Mouse (Mus musculus): ENCODE data around the gene Gm20696. TPM values are rescaled to one million over a fixed set of nuclear protein-coding genes. Genes with fewer than 3 reads are reported as not detected.

The Gm20696 gene
- total and polyA plus RNA-seq, 3 experiments: 0.59 TPM; not detected in 2

GRCm38 (mm10) chr6:99644876-99645275 is 21.7 kb downstream of the Gm20696 start:
- DNase-seq (ENCODE audit: extremely low read depth): no peak
- H3K79me2 ChIP-seq (replicated peaks; ENCODE audit: control insufficient read depth, extremely low read depth, insufficient read depth, poor library complexity, severe bottlenecking): no peaks in the 10 kb centered on the region
- no peak overlapping the region for H3K27ac ChIP-seq (ENCODE audit: insufficient read depth, low read depth)
- dilution Hi-C loops (cut with MboI; ENCODE audit: extremely low pct_ligation_motif_present, extremely low pct_unique_long_range_greater_than_20kb, low sequenced_read_pairs) (no loop called here), in situ Hi-C loops (cut with MboI; ENCODE audit: low pct_ligation_motif_present, low pct_unique_long_range_greater_than_20kb, low sequenced_read_pairs) (no loop called here)
- TF ChIP-seq MAX (IDR thresholded peaks at IDR 0.05; ENCODE audit: low read length): no peak
- TF ChIP-seq CTCF (conservative IDR thresholded peaks at IDR 0.05 in 1 of 2, IDR thresholded peaks at IDR 0.05 in 1 of 2; ENCODE audit: low read depth in 2 of 2, low read length in 2 of 2): peak in 1 of 2 experiments; percentile 23; a peak in 1 of 4 replicates
- TF ChIP-seq RAD21 (IDR thresholded peaks at IDR 0.05; ENCODE audit: low read depth, low read length): peak; percentile 6
- H3K36me3 ChIP-seq (replicated peaks in 1 of 2; ENCODE audit: control insufficient read depth in 1 of 2, insufficient read depth in 1 of 2, low read length in 1 of 2): peaks cover 5 to 54% of the 10 kb centered on the region in 2 experiments
- peaks cover 2% of the 10 kb centered on the region for H3K9me3 ChIP-seq (replicated peaks; ENCODE audit: low read length)
- H3K27me3 ChIP-seq (replicated peaks): no peaks in the 10 kb centered on the region
- H3K9ac ChIP-seq (ENCODE audit: insufficient read depth, low read depth): no peak overlapping the region
- peaks cover 0 to 16% of the 10 kb centered on the region in 2 experiments; a peak in 2 of 4 replicates for H3K4me1 ChIP-seq (ENCODE audit: control insufficient read depth in 1 of 2, insufficient read depth in 2 of 2)
- no peak overlapping the region for H3K4me3 ChIP-seq (replicated peaks in 1 of 3; ENCODE audit: low read depth in 2 of 3, low read length in 2 of 3, poor library complexity in 1 of 3)
- H3K4me2 ChIP-seq (ENCODE audit: insufficient read depth, low read depth, poor library complexity, severe bottlenecking): no peak overlapping the region

GRCm38 (mm10) chr6:99644386-99644785 is 22.2 kb downstream of the Gm20696 start:
- H3K36me3 ChIP-seq (replicated peaks in 1 of 2; ENCODE audit: control insufficient read depth in 1 of 2, insufficient read depth in 1 of 2, low read length in 1 of 2): peaks cover 6 to 56% of the 10 kb centered on the region in 2 experiments

GRCm38 (mm10) chr6:99643439-99644199 is 23.0 kb downstream of the Gm20696 start:
- no peak for TF ChIP-seq SIN3A (IDR thresholded peaks at IDR 0.05; ENCODE audit: low read length)
- no peak for TF ChIP-seq GABPA (IDR thresholded peaks at IDR 0.05; ENCODE audit: insufficient replicate concordance, low read depth, low read length)
- TF ChIP-seq TCF12 (IDR thresholded peaks at IDR 0.05; ENCODE audit: low read depth, low read length): no peak
- TF ChIP-seq JUN (IDR thresholded peaks at IDR 0.05; ENCODE audit: insufficient read depth, low read depth, low read length): no peak
- TF ChIP-seq CTCF (conservative IDR thresholded peaks at IDR 0.05 in 1 of 2, IDR thresholded peaks at IDR 0.05 in 1 of 2; ENCODE audit: low read depth in 2 of 2, low read length in 2 of 2): no peak
- no peak for TF ChIP-seq ETS1 (conservative IDR thresholded peaks at IDR 0.05; ENCODE audit: low read depth, low read length)
- no peak for TF ChIP-seq ZC3H11A (IDR thresholded peaks at IDR 0.05; ENCODE audit: low read depth, low read length)
- no peak for TF ChIP-seq ELF1 (IDR thresholded peaks at IDR 0.05; ENCODE audit: low read depth, low read length)
- Histone ChIP-seq H3K79me2 (replicated peaks; ENCODE audit: control insufficient read depth, extremely low read depth, insufficient read depth, poor library complexity, severe bottlenecking) (no peaks in the 10 kb centered on the region), H3K27me3 (replicated peaks) (no peaks in the 10 kb centered on the region), H3K4me2 (ENCODE audit: insufficient read depth, low read depth, poor library complexity, severe bottlenecking) (no peak overlapping the region), H3K9me3 (replicated peaks; ENCODE audit: low read length) (peaks cover 2% of the 10 kb centered on the region), H3K27ac (ENCODE audit: insufficient read depth, low read depth) (no peak overlapping the region), H3K4me3 (replicated peaks in 1 of 3; ENCODE audit: low read depth in 2 of 3, low read length in 2 of 3, poor library complexity in 1 of 3) (no peak overlapping the region), H3K9ac (ENCODE audit: insufficient read depth, low read depth) (no peak overlapping the region), H3K4me1 (ENCODE audit: control insufficient read depth in 1 of 2, insufficient read depth in 2 of 2) (peaks cover 0 to 4% of the 10 kb centered on the region in 2 experiments; a peak in 1 of 4 replicates), H3K36me3 (replicated peaks in 1 of 2; ENCODE audit: control insufficient read depth in 1 of 2, insufficient read depth in 1 of 2, low read length in 1 of 2) (peaks cover 9 to 62% of the 10 kb centered on the region in 2 experiments)
- in situ Hi-C loops (cut with MboI; ENCODE audit: low pct_ligation_motif_present, low pct_unique_long_range_greater_than_20kb, low sequenced_read_pairs): no loop called here
- dilution Hi-C loops (cut with MboI; ENCODE audit: extremely low pct_ligation_motif_present, extremely low pct_unique_long_range_greater_than_20kb, low sequenced_read_pairs): no loop called here
- DNase-seq (ENCODE audit: extremely low read depth): no peak

More at GRCm38 (mm10) chr6:99644386-99644785, 22.2 kb downstream of the Gm20696 start:
- no peak for DNase-seq (ENCODE audit: extremely low read depth)
- Histone ChIP-seq H3K79me2 (replicated peaks; ENCODE audit: control insufficient read depth, extremely low read depth, insufficient read depth, poor library complexity, severe bottlenecking) (no peaks in the 10 kb centered on the region), H3K9me3 (replicated peaks; ENCODE audit: low read length) (peaks cover 2% of the 10 kb centered on the region), H3K4me1 (ENCODE audit: control insufficient read depth in 1 of 2, insufficient read depth in 2 of 2) (peaks cover 0 to 11% of the 10 kb centered on the region in 2 experiments; a peak in 2 of 4 replicates), H3K4me3 (replicated peaks in 1 of 3; ENCODE audit: low read depth in 2 of 3, low read length in 2 of 3, poor library complexity in 1 of 3) (no peak overlapping the region), H3K27me3 (replicated peaks) (no peaks in the 10 kb centered on the region), H3K9ac (ENCODE audit: insufficient read depth, low read depth) (no peak overlapping the region), H3K27ac (ENCODE audit: insufficient read depth, low read depth) (no peak overlapping the region), H3K4me2 (ENCODE audit: insufficient read depth, low read depth, poor library complexity, severe bottlenecking) (no peak overlapping the region)
- TF ChIP-seq UBTF (IDR thresholded peaks at IDR 0.05; ENCODE audit: low read depth, low read length) (no peak), SMC3 (IDR thresholded peaks at IDR 0.05; ENCODE audit: low read depth, low read length) (no peak), IRF4 (IDR thresholded peaks at IDR 0.05; ENCODE audit: low read depth, low read length) (no peak), USF2 (conservative IDR thresholded peaks at IDR 0.05; ENCODE audit: low read depth, low read length) (no peak), BHLHE40 (IDR thresholded peaks at IDR 0.05; ENCODE audit: low read depth, low read length) (no peak), ETS1 (conservative IDR thresholded peaks at IDR 0.05; ENCODE audit: low read depth, low read length) (no peak), JUND (conservative IDR thresholded peaks at IDR 0.05; ENCODE audit: low read depth, low read length) (no peak), POLR2AphosphoS2 (IDR thresholded peaks at IDR 0.05; ENCODE audit: low read depth, low read length) (no peak), MXI1 (IDR thresholded peaks at IDR 0.05; ENCODE audit: low read depth, low read length) (no peak), MAX (IDR thresholded peaks at IDR 0.05; ENCODE audit: low read length) (no peak), NRF1 (IDR thresholded peaks at IDR 0.05; ENCODE audit: low read depth, low read length) (no peak), ZKSCAN1 (IDR thresholded peaks at IDR 0.05; ENCODE audit: borderline replicate concordance, low read depth, low read length) (no peak), NELFE (IDR thresholded peaks at IDR 0.05; ENCODE audit: low read depth, low read length) (no peak)
- dilution Hi-C loops (cut with MboI; ENCODE audit: extremely low pct_ligation_motif_present, extremely low pct_unique_long_range_greater_than_20kb, low sequenced_read_pairs): no loop called here
- in situ Hi-C loops (cut with MboI; ENCODE audit: low pct_ligation_motif_present, low pct_unique_long_range_greater_than_20kb, low sequenced_read_pairs): no loop called here
